Mouse (Mus musculus) cortical plate, adult 2 months (tissue): ENCODE data around the gene Nxpe4.

ENCODE experiments used
- CTCF ChIP-seq: fragments of 200-500 bp; IDR thresholded peaks from 2 replicates; pipeline ENCODE4 v1.5.1; 2011; ENCODE audit warnings: mild to moderate bottlenecking, control low read depth, low read length; ENCODE audit not compliant: insufficient read depth; ENCODE audit errors: extremely low read depth
- POLR2A ChIP-seq: fragments of 200-500 bp; IDR thresholded peaks from 2 replicates; pipeline ENCODE4 v1.6.1; 2011; ENCODE audit warnings: mild to moderate bottlenecking, low read length, control low read depth; ENCODE audit not compliant: insufficient read depth; ENCODE audit errors: extremely low read depth

DNA sequence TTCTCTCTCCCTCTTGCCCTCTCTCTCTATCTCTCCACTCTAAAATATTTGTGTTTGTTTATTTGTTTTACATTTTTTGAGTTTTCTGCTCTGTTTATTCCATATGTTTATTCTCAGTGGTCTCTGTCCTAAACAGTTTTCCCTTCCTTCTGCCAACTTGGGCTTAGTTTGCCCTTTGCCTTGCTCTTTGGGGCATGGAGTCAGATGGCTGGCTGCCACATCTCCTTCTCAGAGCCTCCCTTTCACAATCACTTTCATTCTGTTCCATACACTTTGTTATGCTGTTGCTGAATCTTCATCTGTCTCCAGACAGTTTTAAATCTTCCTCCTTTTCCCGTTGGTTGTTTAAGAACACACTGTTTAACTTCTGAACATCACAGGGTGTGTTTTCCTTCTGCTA lies 154.0 kb downstream of the Nxpe4 start:
- TF ChIP-seq CTCF (no peak), POLR2A (no peak)
